ENCODE assay signal across 24 mouse cellular contexts in the genomic region with DNA sequence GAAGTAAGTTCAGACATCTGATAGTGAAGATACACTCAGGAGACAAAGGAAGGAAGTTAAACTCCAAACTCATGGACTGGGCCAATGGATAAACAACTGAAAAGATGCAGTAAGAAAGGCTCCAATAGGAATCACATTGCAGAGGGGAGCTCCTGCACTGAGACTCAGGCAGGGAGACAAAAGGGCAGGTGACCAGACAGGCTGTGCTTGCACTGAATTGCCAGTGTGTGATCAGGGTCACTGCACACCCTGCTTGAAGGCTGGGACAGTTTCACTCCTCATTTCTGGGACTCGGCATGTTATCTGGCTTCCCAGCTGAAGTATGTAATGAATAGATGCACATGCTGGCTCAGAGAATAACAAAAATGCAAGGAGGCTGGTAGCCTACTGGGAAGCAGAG. TPM values are rescaled to one million over a fixed set of nuclear protein-coding genes. Genes with fewer than 3 reads are reported as not detected.
"Had no signal": no experiment of that assay in that cellular context is flagged by ENCODE, and none has a peak within 500 bp of the region (broad histone marks: within the 10 kb centered on the region; RNA-seq: fewer than 3 reads in every experiment).

No protein-coding gene starts in this region.

- H3K27ac ChIP-seq: liver, embryonic 14.5 days; midbrain, embryonic 10.5 days; midbrain, embryonic 12.5 days; neural tube, embryonic 13.5 days; neural tube, embryonic 15.5 days had no signal

- H3K9me3 ChIP-seq: midbrain, embryonic 10.5 days; midbrain, embryonic 12.5 days; neural tube, embryonic 13.5 days; neural tube, embryonic 15.5 days had no signal

- H3K4me2 ChIP-seq: lung, embryonic 14.5 days; midbrain, embryonic 12.5 days; neural tube, embryonic 13.5 days; neural tube, embryonic 15.5 days had no signal

- ATAC-seq: midbrain, embryonic 16.5 days had no signal

- H3K27me3 ChIP-seq: midbrain, embryonic 12.5 days; neural tube, embryonic 13.5 days; neural tube, embryonic 15.5 days had no signal

- DNase-seq: lung, adult 18-20 months; lung, embryonic 14.5 days; lung, postnatal 4 days; midbrain, embryonic 14.5 days; retina, postnatal 1 day; right cerebral cortex, adult 18-20 months; right cerebral cortex, postnatal 25 days; right cerebral cortex, postnatal 4 days; spleen, adult 18-20 months; thymus, adult 2 months; thymus, postnatal 25 days; thymus, postnatal 4 days had no signal

- H3K9ac ChIP-seq: liver, embryonic 14.5 days; lung, embryonic 14.5 days; midbrain, embryonic 12.5 days; neural tube, embryonic 13.5 days; neural tube, embryonic 15.5 days had no signal

- H3K36me3 ChIP-seq: midbrain, embryonic 10.5 days; midbrain, embryonic 12.5 days; neural tube, embryonic 13.5 days; neural tube, embryonic 15.5 days had no signal

- H3K4me3 ChIP-seq: midbrain, embryonic 10.5 days; midbrain, embryonic 12.5 days; myocyte; neural tube, embryonic 13.5 days; neural tube, embryonic 15.5 days had no signal

- H3K4me1 ChIP-seq: midbrain, embryonic 10.5 days; midbrain, embryonic 12.5 days; neural tube, embryonic 13.5 days; neural tube, embryonic 15.5 days had no signal

RNA-seq across cellular contexts. Expression of gene Serpinb1b, which starts 15.3 kb away (rescaled TPM):
- polyA plus RNA-seq: liver, embryonic 14.5 days; liver, embryonic 16.5 days; neural tube, embryonic 11.5 days; small intestine, adult 2 months had no signal

RNA-seq across cellular contexts. Expression of gene Serpinb9b, which starts 35.8 kb away (rescaled TPM):
- polyA plus RNA-seq: midbrain, embryonic 10.5 days; small intestine, adult 2 months; stomach, embryonic 14.5 days; stomach, embryonic 16.5 days had no signal
